Mouse (Mus musculus) liver, embryonic 16.5 days (tissue): ENCODE results near the gene Macc1. TPM values are rescaled to one million over a fixed set of nuclear protein-coding genes. Genes with fewer than 3 reads are reported as not detected.

ENCODE experiments used
- ATAC-seq: fragments of 200-750 bp; cut with Nextera tagmentation; 2 replicates; pipeline ENCODE4 v1.8.0; 2017; ENCODE audit warnings: low read depth, mild to moderate bottlenecking, moderate number of reproducible peaks, moderate library complexity
- H3K27ac ChIP-seq: fragments of 300-500 bp; sonication (generic); 2 replicates; pipeline ENCODE4 v1.5.1; 2014; ENCODE audit warnings: mild to moderate bottlenecking, low read length
- H3K27me3 ChIP-seq: fragments of 300-500 bp; sonication (generic); 2 replicates; pipeline ENCODE4 v1.6.1; 2014; ENCODE audit warnings: low read depth, low read length, mixed read lengths; ENCODE audit not compliant: control insufficient read depth, insufficient read depth
- H3K36me3 ChIP-seq: fragments of 300-500 bp; sonication (generic); 2 replicates; pipeline ENCODE4 v1.6.1; 2014; ENCODE audit warnings: mild to moderate bottlenecking; ENCODE audit not compliant: control insufficient read depth, insufficient read depth
- H3K4me1 ChIP-seq: fragments of 300-500 bp; sonication (generic); 2 replicates; pipeline ENCODE4 v1.6.1; 2014; ENCODE audit warnings: low read depth, low read length, mixed read lengths; ENCODE audit not compliant: control insufficient read depth
- H3K4me2 ChIP-seq: fragments of 300-500 bp; sonication (generic); 2 replicates; pipeline ENCODE4 v1.6.1; 2014; ENCODE audit warnings: low read depth, low read length, mixed read lengths
- H3K4me3 ChIP-seq: fragments of 300-500 bp; sonication (generic); 2 replicates; pipeline ENCODE4 v1.5.1; 2014; ENCODE audit warnings: low read depth, mild to moderate bottlenecking, low read length
- H3K9ac ChIP-seq: fragments of 300-500 bp; sonication (generic); 2 replicates; pipeline ENCODE4 v1.6.1; 2014; ENCODE audit warnings: low read depth, low read length
- H3K9me3 ChIP-seq: fragments of 300-500 bp; sonication (generic); replicated peaks from 2 replicates; pipeline ENCODE4 v1.6.1; 2016; ENCODE audit warnings: low read length; ENCODE audit not compliant: control insufficient read depth
- WGBS: fragments of 180-500 bp; shearing (Covaris S2); extraction: QIAGEN DNeasy Blood & Tissue Kit; methylation state at CpG from one replicate; pipeline ENCODE4 v1.1.7; 2014; ENCODE audit not compliant: insufficient replicate concordance; 5-methylcytosine and 5-hydroxymethylcytosine counted together
- polyA plus RNA-seq: library from polyadenylated mRNA; unstranded; fragments of >200 nt; fragmentation: Nextera tagmentation; extraction: Ambion mirVana; gene quantifications from 2 replicates; pipeline ENCODE4 v1.2.1, GENCODE M21; 2015

The Macc1 gene
- 0.02 and 0.04 TPM in 2 replicates for polyA plus RNA-seq

DNA sequence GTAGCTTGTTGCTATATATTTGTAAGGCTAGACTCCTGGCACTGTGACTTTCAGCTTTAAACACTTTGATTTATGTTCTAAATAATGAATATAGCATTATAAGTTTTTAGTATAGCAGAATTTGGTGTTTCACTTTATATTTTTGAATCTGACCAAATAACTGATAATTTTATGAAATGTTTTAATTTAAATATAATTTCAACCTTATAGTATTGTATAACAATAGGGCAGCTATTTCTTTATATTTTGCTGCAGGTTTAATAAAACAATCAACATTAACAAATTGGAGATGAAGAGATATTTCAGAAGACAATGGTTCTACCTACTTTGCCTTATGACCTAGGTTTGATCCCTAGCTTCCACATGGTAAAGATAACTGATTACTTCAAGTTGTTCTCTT is at the start of gene Macc1:
Gene Macc1, plus strand, starts transcription at position 301 of the 400 bp plus-strand sequence.
- H3K9me3 ChIP-seq = no peaks in the 10 kb centered on the region
- H3K4me3 ChIP-seq = no peak within 1 kb of the TSS
- H3K27me3 ChIP-seq = no peaks in the 10 kb centered on the region
- no peak within 1 kb of the TSS for H3K9ac ChIP-seq
- ATAC-seq = no peak
- H3K4me1 ChIP-seq = no peaks in the 10 kb centered on the region
- H3K36me3 ChIP-seq = no peaks in the 10 kb centered on the region
- H3K27ac ChIP-seq = no peak within 1 kb of the TSS
- no peak within 1 kb of the TSS for H3K4me2 ChIP-seq

- Histone ChIP-seq H3K4me1 (no peaks in the 10 kb centered on the region), H3K4me2 (no peak overlapping the region), H3K36me3 (no peaks in the 10 kb centered on the region), H3K27me3 (no peaks in the 10 kb centered on the region), H3K9ac (no peak overlapping the region), H3K4me3 (no peak overlapping the region), H3K27ac (no peak overlapping the region), H3K9me3 (no peaks in the 10 kb centered on the region)
- ATAC-seq = no peak
- 61% methylated on average over 3 of the region's 3 CpGs for WGBS
These were observed 49.6 kb upstream of the Macc1 start for GRCm38 (mm10) chr12:119264506-119264905.

DNA sequence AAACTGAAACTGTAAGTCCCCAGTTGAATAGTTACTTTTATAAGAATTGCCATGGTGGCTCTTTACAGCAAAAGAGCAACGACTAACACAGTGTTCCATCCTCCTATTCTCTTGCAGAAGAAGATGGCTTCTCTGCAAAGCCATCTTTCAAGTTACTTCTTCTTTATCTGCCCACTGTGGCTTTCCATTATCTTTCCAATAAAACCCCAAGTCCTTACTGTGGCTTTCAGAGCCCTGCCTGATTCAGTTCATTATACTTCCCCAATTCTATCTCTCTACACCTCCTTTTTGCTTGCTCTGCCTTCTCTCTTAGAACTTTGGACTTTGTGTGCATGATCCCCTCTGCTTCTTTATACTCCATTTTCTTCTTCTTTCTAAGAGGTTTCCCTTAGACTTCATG is 45.3 kb upstream of the Macc1 start:
- H3K4me2 ChIP-seq = no peak overlapping the region
- 15% methylated on average over 1 of the region's 1 CpGs for WGBS

GRCm38 (mm10) chr12:119270036-119270435 is 44.0 kb upstream of the Macc1 start:
- no peaks in the 10 kb centered on the region for H3K36me3 ChIP-seq
- no peaks in the 10 kb centered on the region for H3K4me1 ChIP-seq
- no peak overlapping the region for H3K4me3 ChIP-seq
- H3K9ac ChIP-seq = no peak overlapping the region
- no peaks in the 10 kb centered on the region for H3K27me3 ChIP-seq
- H3K4me2 ChIP-seq = no peak overlapping the region
- H3K9me3 ChIP-seq = no peaks in the 10 kb centered on the region
- no peak for ATAC-seq
- 56% methylated on average over 2 of the region's 2 CpGs for WGBS
- H3K27ac ChIP-seq = no peak overlapping the region

More for the DNA sequence above, 45.3 kb upstream of the Macc1 start:
- Histone ChIP-seq H3K9me3 (no peaks in the 10 kb centered on the region), H3K27ac (no peak overlapping the region), H3K27me3 (no peaks in the 10 kb centered on the region), H3K4me1 (no peaks in the 10 kb centered on the region), H3K9ac (no peak overlapping the region), H3K36me3 (no peaks in the 10 kb centered on the region), H3K4me3 (no peak overlapping the region)
- no peak for ATAC-seq

DNA sequence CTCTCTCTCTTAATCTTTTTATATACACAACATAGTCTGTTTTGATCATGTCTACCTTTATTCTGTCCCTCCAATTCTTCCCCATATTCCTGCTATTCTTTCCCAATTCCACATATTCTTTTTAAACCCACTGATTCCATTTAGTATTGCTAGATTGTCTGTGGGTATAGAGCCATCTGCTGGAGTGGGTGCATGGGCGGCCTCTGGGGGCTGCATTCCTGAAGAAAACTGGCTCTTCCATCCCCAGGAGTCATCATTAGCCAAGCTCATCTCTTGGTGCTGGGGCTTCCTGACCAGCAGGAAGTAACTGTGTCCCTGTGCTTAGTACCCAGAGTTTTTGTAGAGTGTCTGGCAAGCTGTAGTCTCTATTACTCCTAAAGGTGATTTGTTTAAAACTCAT is 42.1 kb upstream of the Macc1 start:
- Histone ChIP-seq H3K9ac (no peak overlapping the region), H3K36me3 (no peaks in the 10 kb centered on the region), H3K4me3 (no peak overlapping the region), H3K27ac (no peak overlapping the region), H3K9me3 (no peaks in the 10 kb centered on the region), H3K4me1 (no peaks in the 10 kb centered on the region), H3K27me3 (no peaks in the 10 kb centered on the region), H3K4me2 (no peak overlapping the region)
- ATAC-seq = no peak
- WGBS = 56% methylated on average over 1 of the region's 1 CpGs

DNA sequence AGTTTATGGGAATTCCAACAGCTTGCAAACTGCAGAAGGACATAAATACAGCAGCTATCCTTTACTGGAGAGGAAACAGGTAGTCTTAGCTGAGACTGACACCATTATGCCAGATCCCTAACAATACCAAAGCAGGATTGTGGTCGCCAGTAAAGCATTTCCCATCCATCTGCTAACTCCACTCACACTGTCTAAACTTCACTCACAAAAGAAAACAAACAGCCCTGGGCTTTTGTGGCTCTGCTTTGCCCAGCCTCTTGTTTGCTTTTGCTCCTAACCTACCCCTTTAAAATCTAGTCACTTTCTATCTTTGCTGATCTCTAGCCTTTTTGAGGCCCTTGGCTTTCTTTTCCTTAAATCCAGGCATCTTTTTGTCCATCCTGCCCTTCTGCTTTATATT is 40.5 kb upstream of the Macc1 start:
- Histone ChIP-seq H3K4me3 (no peak overlapping the region), H3K9me3 (no peaks in the 10 kb centered on the region)
- 12% methylated on average over 1 of the region's 1 CpGs for WGBS

GRCm38 (mm10) chr12:119276282-119276681 is 37.8 kb upstream of the Macc1 start:
- 56% methylated on average over 1 of the region's 1 CpGs for WGBS
- no peaks in the 10 kb centered on the region for H3K4me1 ChIP-seq
- no peaks in the 10 kb centered on the region for H3K36me3 ChIP-seq
- no peak overlapping the region for H3K4me3 ChIP-seq
- no peak overlapping the region for H3K9ac ChIP-seq
- H3K9me3 ChIP-seq = no peaks in the 10 kb centered on the region
- H3K27ac ChIP-seq = no peak overlapping the region
- H3K27me3 ChIP-seq = no peaks in the 10 kb centered on the region
- no peak overlapping the region for H3K4me2 ChIP-seq
- ATAC-seq = no peak

More for the DNA sequence above, 40.5 kb upstream of the Macc1 start:
- Histone ChIP-seq H3K4me2 (no peak overlapping the region), H3K4me1 (no peaks in the 10 kb centered on the region), H3K36me3 (no peaks in the 10 kb centered on the region), H3K27me3 (no peaks in the 10 kb centered on the region), H3K9ac (no peak overlapping the region), H3K27ac (no peak overlapping the region)
- ATAC-seq = no peak

GRCm38 (mm10) chr12:119291618-119292017 is 22.5 kb upstream of the Macc1 start:
- no peaks in the 10 kb centered on the region for H3K4me1 ChIP-seq
- H3K4me3 ChIP-seq = no peak overlapping the region
- no peak for ATAC-seq
- H3K27me3 ChIP-seq = no peaks in the 10 kb centered on the region
- H3K4me2 ChIP-seq = no peak overlapping the region
- H3K27ac ChIP-seq = no peak overlapping the region
- no peak overlapping the region for H3K9ac ChIP-seq
- WGBS = 85% methylated on average over 6 of the region's 6 CpGs
- H3K9me3 ChIP-seq = no peaks in the 10 kb centered on the region
- H3K36me3 ChIP-seq = no peaks in the 10 kb centered on the region

DNA sequence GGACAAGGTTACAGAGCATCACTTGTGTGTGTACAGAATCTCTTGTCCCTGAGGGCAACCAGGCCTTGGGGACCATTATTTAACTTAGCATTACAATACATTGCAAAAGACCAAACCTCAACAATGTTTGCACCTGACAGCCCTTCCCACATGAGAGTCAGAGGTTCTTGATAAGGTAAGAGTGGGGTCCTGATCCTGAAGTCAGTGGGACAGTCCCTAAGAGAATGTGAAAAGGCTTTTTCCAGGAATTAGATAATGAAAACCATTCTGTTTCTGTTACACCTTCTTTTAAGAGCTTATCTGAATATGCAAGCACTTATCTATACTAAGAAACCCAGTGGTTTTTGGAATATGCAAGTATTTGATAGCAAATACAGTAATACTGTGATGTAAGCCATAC is 10.5 kb upstream of the Macc1 start:
- no peak; the same call in 1 of the 2 replicates for ATAC-seq
- H3K27ac ChIP-seq = no peak overlapping the region

More for the DNA sequence above, 10.5 kb upstream of the Macc1 start:
- no peak overlapping the region for H3K4me2 ChIP-seq
- H3K27me3 ChIP-seq = no peaks in the 10 kb centered on the region
- no peak overlapping the region for H3K4me3 ChIP-seq
- no peaks in the 10 kb centered on the region for H3K36me3 ChIP-seq
- H3K9me3 ChIP-seq = no peaks in the 10 kb centered on the region
- H3K9ac ChIP-seq = no peak overlapping the region
- H3K4me1 ChIP-seq = no peaks in the 10 kb centered on the region
